Mouse (Mus musculus) small intestine, adult 2 months (tissue): ENCODE results near the gene Efna3.
A peak's percentile ranks its signal among the peaks of the same experiment; 100 is the strongest.

Source experiments
- CTCF ChIP-seq: fragments of 200-500 bp; IDR thresholded peaks from 2 replicates; pipeline ENCODE4 v1.5.1; 2012; ENCODE audit warnings: low read depth, mild to moderate bottlenecking, control low read depth, inconsistent platforms, low read length, moderate library complexity, mixed read lengths; ENCODE audit not compliant: insufficient replicate concordance, insufficient read length; ENCODE audit errors: extremely low read depth
- POLR2A ChIP-seq: fragments of 200-500 bp; IDR thresholded peaks from 2 replicates; pipeline ENCODE4 v1.6.1; 2012; ENCODE audit warnings: low read depth, mild to moderate bottlenecking, control low read depth, inconsistent platforms, low read length, moderate library complexity

DNA sequence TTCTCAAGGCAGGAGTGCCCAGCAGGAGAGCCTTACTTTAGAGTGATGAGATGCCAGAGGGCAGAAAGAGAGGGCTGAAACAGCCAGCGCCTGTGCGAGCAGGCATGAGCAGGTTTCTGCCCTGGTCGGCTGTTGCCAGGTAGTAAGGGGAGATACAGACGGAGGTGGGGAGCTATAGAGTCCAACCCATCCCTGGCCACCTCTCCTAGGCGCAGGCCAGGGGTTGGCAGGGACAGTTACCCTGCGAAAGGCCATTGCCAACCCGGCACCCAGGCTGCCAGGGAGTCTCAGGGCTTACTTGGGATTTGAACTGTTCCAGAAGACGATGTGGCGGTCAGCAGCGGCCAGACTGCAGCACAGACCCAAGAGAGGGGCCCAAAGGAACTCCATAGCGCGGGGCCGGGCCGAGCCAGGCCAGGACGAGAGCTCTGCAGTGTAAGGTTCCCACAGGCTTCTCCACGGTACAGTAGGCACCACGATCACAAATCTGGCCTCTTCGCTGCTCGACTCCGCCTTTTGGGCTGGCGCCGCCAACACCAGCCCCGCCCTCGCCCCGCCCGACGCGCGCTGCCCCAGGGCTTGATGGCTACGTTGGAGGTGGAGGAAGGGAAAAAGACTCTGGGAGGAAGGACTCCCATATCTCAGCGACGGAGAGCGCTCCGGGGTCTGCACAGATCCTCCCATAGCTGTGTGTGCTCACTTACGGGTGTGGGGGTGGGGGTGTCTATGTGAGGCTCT lies 43.4 kb downstream of the Efna3 start:
- TF ChIP-seq CTCF (no peak), POLR2A (peak; percentile 99)
